Mouse (Mus musculus): ENCODE data around the gene Miga2.

DNA sequence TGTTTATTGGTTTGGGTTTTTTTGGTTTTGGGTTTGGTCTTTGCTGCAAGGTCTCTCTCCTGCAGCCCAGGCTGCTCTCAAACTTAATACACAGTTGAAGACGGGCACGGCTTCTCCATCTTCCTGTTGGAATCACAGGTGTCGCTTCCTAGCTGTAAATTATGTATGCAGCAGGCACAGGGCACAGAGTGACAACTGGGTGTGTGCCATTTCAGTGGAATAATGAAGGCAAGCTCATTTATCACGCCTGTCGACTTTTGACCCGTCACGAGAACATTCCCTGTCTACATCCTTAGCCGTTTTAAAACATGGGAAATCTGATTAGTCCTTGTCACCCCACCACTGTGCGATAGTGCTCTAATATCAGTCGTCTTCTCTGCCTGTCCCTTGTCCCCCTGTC is 3.4 kb upstream of the Miga2 start:
- no peak for TF ChIP-seq POLR2A (IDR thresholded peaks at IDR 0.05; ENCODE audit: insufficient read depth, low read depth, low read length)
- no peak for TF ChIP-seq CTCF (IDR thresholded peaks at IDR 0.05; ENCODE audit: insufficient read depth, low read depth, low read length)

Measured in olfactory bulb, adult 2 months (tissue).